Mouse (Mus musculus) stomach, postnatal 0 days (tissue): ENCODE results near the gene Txn2.

Source experiments
- CTCF ChIP-seq: IDR thresholded peaks from 2 replicates; pipeline ENCODE4 v1.5.1; 2016; ENCODE audit warnings: antibody characterized with exemption, low read depth, mild to moderate bottlenecking, moderate library complexity
- EP300 ChIP-seq: optimal IDR thresholded peaks from 2 replicates; pipeline ENCODE3; 2016; ENCODE audit warnings: antibody characterized with exemption

GRCm38 (mm10) chr15:77880738-77881137, 48.1 kb downstream of the Txn2 start:
- TF ChIP-seq EP300 = no peak
- TF ChIP-seq CTCF = no peak
